Mouse (Mus musculus) cerebellum, adult 8-10 months (tissue): ENCODE data around the gene Gzmk.
"Not testable (repeated sequence)": the region's sequence is repeated elsewhere in the genome, so short reads cannot be mapped to it uniquely, and the experiment has no call there.

Experiments used
- DNase-seq: peaks from one replicate; pipeline ENCODE4 v3.0.0; 2022

Gene Gzmk

GRCm38 (mm10) chr13:113225811-113226210 is at the start of gene Gzmk:
Gzmk (minus strand) TSS chr13:113225908.
- DNase-seq = no peak

GRCm38 (mm10) chr13:113271189-113271588 is 45.5 kb upstream of the Gzmk start:
- DNase-seq = no peak

- DNase-seq = peak; percentile 59
These were observed 44.4 kb upstream of the Gzmk start for GRCm38 (mm10) chr13:113269777-113270776.

- DNase-seq = no peak
These were observed 41.5 kb upstream of the Gzmk start for GRCm38 (mm10) chr13:113267204-113267603.

- DNase-seq = peak; percentile 60
These were observed 40.8 kb upstream of the Gzmk start for GRCm38 (mm10) chr13:113266495-113266951.

GRCm38 (mm10) chr13:113265257-113265656 is 39.5 kb upstream of the Gzmk start:
- no peak for DNase-seq

GRCm38 (mm10) chr13:113262822-113263221 is 37.1 kb upstream of the Gzmk start:
- DNase-seq = no peak

GRCm38 (mm10) chr13:113259237-113259636 is 33.5 kb upstream of the Gzmk start:
- no peak for DNase-seq

GRCm38 (mm10) chr13:113257190-113257589 is 31.5 kb upstream of the Gzmk start:
- DNase-seq = no peak

GRCm38 (mm10) chr13:113256766-113257165 is 31.1 kb upstream of the Gzmk start:
- no peak for DNase-seq

GRCm38 (mm10) chr13:113252580-113252979 is 26.9 kb upstream of the Gzmk start:
- not testable (repeated sequence) for DNase-seq

- no peak for DNase-seq
These were observed 19.3 kb upstream of the Gzmk start for GRCm38 (mm10) chr13:113245025-113245424.

- no peak for DNase-seq
These were observed 16.4 kb upstream of the Gzmk start for GRCm38 (mm10) chr13:113242129-113242528.

- DNase-seq = no peak
These were observed 2.2 kb upstream of the Gzmk start for GRCm38 (mm10) chr13:113227666-113228463.

GRCm38 (mm10) chr13:113227076-113227475 is 1.4 kb upstream of the Gzmk start:
- no peak for DNase-seq

GRCm38 (mm10) chr13:113224105-113224504 is 1.6 kb downstream of the Gzmk start:
- DNase-seq = no peak

- DNase-seq = no peak
These were observed 3.9 kb downstream of the Gzmk start for GRCm38 (mm10) chr13:113221851-113222250.

GRCm38 (mm10) chr13:113213865-113214264 is 11.8 kb downstream of the Gzmk start:
- DNase-seq = no peak

- no peak for DNase-seq
These were observed 13.3 kb downstream of the Gzmk start for GRCm38 (mm10) chr13:113212401-113212800.

GRCm38 (mm10) chr13:113211345-113211744 is 14.4 kb downstream of the Gzmk start:
- DNase-seq = no peak

GRCm38 (mm10) chr13:113209624-113210023 is 16.1 kb downstream of the Gzmk start, which contains the start of gene Esm1:
Esm1 (plus strand) TSS chr13:113209659.
- DNase-seq = no peak

- no peak for DNase-seq
These were observed 20.4 kb downstream of the Gzmk start for GRCm38 (mm10) chr13:113205346-113205745.

- DNase-seq = no peak
These were observed 22.6 kb downstream of the Gzmk start for GRCm38 (mm10) chr13:113203146-113203545.
